Mouse (Mus musculus) CH12.LX (cell line): ENCODE results near the gene Gzmm. TPM values are rescaled to one million over a fixed set of nuclear protein-coding genes. Genes with fewer than 3 reads are reported as not detected.

Experiments
- polyA plus RNA-seq: library from polyadenylated mRNA; unstranded; fragments of >175 nt; gene quantifications from 2 replicates; pipeline ENCODE4 v1.2.1, GENCODE M21; 2012; ENCODE audit warnings: low read depth; ENCODE audit not compliant: insufficient read length
- total RNA-seq, 2 experiments: library from RNA; depleted of rRNA; stranded (reverse); fragments of 300-350 nt in 1 of 2; fragments of >200 nt in 1 of 2; gene quantifications; 2 replicates each; pipeline ENCODE4 v1.2.3; 2012 to 2014

Gzmm gene
- total and polyA plus RNA-seq, 3 experiments, result 0.17 to 0.73 (median 0.59) TPM

Other genes with a start within 250 kb of the Gzmm start
Only the 20 nearest of the 29 such genes appear.
- gene Plpp2, start 155.2 kb upstream of the Gzmm start, total RNA-seq (2012; rRNA removed), result 11.8 and 19.3 TPM in 2 replicates
- gene Plpp2, start 155.2 kb upstream of the Gzmm start, total RNA-seq (2014; rRNA removed), result 10.6 and 11.5 TPM in 2 replicates
- 13.9 and 14.5 TPM in 2 replicates for gene Plpp2, start 155.2 kb upstream of the Gzmm start, polyA plus RNA-seq
- gene Mier2, start 133.8 kb upstream of the Gzmm start, total RNA-seq (2012; rRNA removed), result 26.7 and 27.8 TPM in 2 replicates
- gene Mier2, start 133.8 kb upstream of the Gzmm start, total RNA-seq (2014; rRNA removed), result 20.7 and 22.4 TPM in 2 replicates
- gene Mier2, start 133.8 kb upstream of the Gzmm start, polyA plus RNA-seq, result 25.5 and 30.2 TPM in 2 replicates
- not detected in 2 replicates for gene Theg, start 101.7 kb upstream of the Gzmm start, total RNA-seq (2012; rRNA removed)
- gene Theg, start 101.7 kb upstream of the Gzmm start, total RNA-seq (2014; rRNA removed), result not detected in 2 replicates
- not detected in 2 replicates for gene Theg, start 101.7 kb upstream of the Gzmm start, polyA plus RNA-seq
- gene C2cd4c, start 75.0 kb upstream of the Gzmm start, total RNA-seq (2012; rRNA removed), result 0.04 TPM in 1 of 2 replicates, not detected in the other
- gene C2cd4c, start 75.0 kb upstream of the Gzmm start, total RNA-seq (2014; rRNA removed), result not detected in 2 replicates
- gene C2cd4c, start 75.0 kb upstream of the Gzmm start, polyA plus RNA-seq, result not detected in 2 replicates
- gene Shc2, start 51.1 kb upstream of the Gzmm start, total RNA-seq (2012; rRNA removed), result not detected in 2 replicates
- not detected in 2 replicates for gene Shc2, start 51.1 kb upstream of the Gzmm start, total RNA-seq (2014; rRNA removed)
- gene Shc2, start 51.1 kb upstream of the Gzmm start, polyA plus RNA-seq, result not detected in 2 replicates
- gene Odf3l2, start 43.3 kb upstream of the Gzmm start, total RNA-seq (2012; rRNA removed), result not detected in 2 replicates
- gene Odf3l2, start 43.3 kb upstream of the Gzmm start, total RNA-seq (2014; rRNA removed), result not detected in 2 replicates
- not detected in 2 replicates for gene Odf3l2, start 43.3 kb upstream of the Gzmm start, polyA plus RNA-seq
- gene Madcam1, start 24.5 kb upstream of the Gzmm start, total RNA-seq (2012; rRNA removed), result 62.4 and 110 TPM in 2 replicates
- gene Madcam1, start 24.5 kb upstream of the Gzmm start, total RNA-seq (2014; rRNA removed), result 55.4 and 61.9 TPM in 2 replicates
- gene Madcam1, start 24.5 kb upstream of the Gzmm start, polyA plus RNA-seq, result 167 and 171 TPM in 2 replicates
- gene Tpgs1, start 19.7 kb upstream of the Gzmm start, total RNA-seq (2012; rRNA removed), result 33.7 and 58.9 TPM in 2 replicates
- gene Tpgs1, start 19.7 kb upstream of the Gzmm start, total RNA-seq (2014; rRNA removed), result 34.4 and 42.8 TPM in 2 replicates
- 42.0 and 44.5 TPM in 2 replicates for gene Tpgs1, start 19.7 kb upstream of the Gzmm start, polyA plus RNA-seq
- gene Cdc34, start 6.8 kb upstream of the Gzmm start, total RNA-seq (2012; rRNA removed), result 335 and 348 TPM in 2 replicates
- gene Cdc34, start 6.8 kb upstream of the Gzmm start, total RNA-seq (2014; rRNA removed), result 323 and 331 TPM in 2 replicates
- gene Cdc34, start 6.8 kb upstream of the Gzmm start, polyA plus RNA-seq, result 314 and 354 TPM in 2 replicates
- gene Bsg, start 15.5 kb downstream of the Gzmm start, total RNA-seq (2012; rRNA removed), result 312 and 421 TPM in 2 replicates
- gene Bsg, start 15.5 kb downstream of the Gzmm start, total RNA-seq (2014; rRNA removed), result 617 and 710 TPM in 2 replicates
- gene Bsg, start 15.5 kb downstream of the Gzmm start, polyA plus RNA-seq, result 358 and 360 TPM in 2 replicates
- 1.8 and 2.2 TPM in 2 replicates for gene Hcn2, start 27.6 kb downstream of the Gzmm start, total RNA-seq (2012; rRNA removed)
- gene Hcn2, start 27.6 kb downstream of the Gzmm start, total RNA-seq (2014; rRNA removed), result 0.21 and 0.23 TPM in 2 replicates
- 0.23 and 0.44 TPM in 2 replicates for gene Hcn2, start 27.6 kb downstream of the Gzmm start, polyA plus RNA-seq
- gene Polrmt, start 57.6 kb downstream of the Gzmm start, total RNA-seq (2012; rRNA removed), result 50.1 and 50.5 TPM in 2 replicates
- 13.5 and 18.1 TPM in 2 replicates for gene Polrmt, start 57.6 kb downstream of the Gzmm start, total RNA-seq (2014; rRNA removed)
- gene Polrmt, start 57.6 kb downstream of the Gzmm start, polyA plus RNA-seq, result 40.2 and 49.0 TPM in 2 replicates
- gene Fgf22, start 66.1 kb downstream of the Gzmm start, total RNA-seq (2012; rRNA removed), result not detected in 2 replicates
- not detected in 2 replicates for gene Fgf22, start 66.1 kb downstream of the Gzmm start, total RNA-seq (2014; rRNA removed)
- not detected in 2 replicates for gene Fgf22, start 66.1 kb downstream of the Gzmm start, polyA plus RNA-seq
- 67.9 and 74.8 TPM in 2 replicates for gene Rnf126, start 77.9 kb downstream of the Gzmm start, total RNA-seq (2012; rRNA removed)
- gene Rnf126, start 77.9 kb downstream of the Gzmm start, total RNA-seq (2014; rRNA removed), result 28.9 and 32.4 TPM in 2 replicates
- 90.7 and 112 TPM in 2 replicates for gene Rnf126, start 77.9 kb downstream of the Gzmm start, polyA plus RNA-seq
- gene Fstl3, start 88.3 kb downstream of the Gzmm start, total RNA-seq (2012; rRNA removed), result 0.25 TPM in 2 replicates
- not detected in 2 replicates for gene Fstl3, start 88.3 kb downstream of the Gzmm start, total RNA-seq (2014; rRNA removed)
- gene Fstl3, start 88.3 kb downstream of the Gzmm start, polyA plus RNA-seq, result not detected in 2 replicates
- 0.08 and 0.21 TPM in 2 replicates for gene Prss57, start 101.9 kb downstream of the Gzmm start, total RNA-seq (2012; rRNA removed)
- gene Prss57, start 101.9 kb downstream of the Gzmm start, total RNA-seq (2014; rRNA removed), result not detected in 2 replicates
- gene Prss57, start 101.9 kb downstream of the Gzmm start, polyA plus RNA-seq, result not detected in 2 replicates
- gene Palm, start 104.6 kb downstream of the Gzmm start, total RNA-seq (2012; rRNA removed), result 3.1 and 5.3 TPM in 2 replicates
- 0.36 and 0.78 TPM in 2 replicates for gene Palm, start 104.6 kb downstream of the Gzmm start, total RNA-seq (2014; rRNA removed)
- gene Palm, start 104.6 kb downstream of the Gzmm start, polyA plus RNA-seq, result 1.5 and 2.5 TPM in 2 replicates
- gene Misp, start 132.0 kb downstream of the Gzmm start, total RNA-seq (2012; rRNA removed), result not detected in 2 replicates
- not detected in 2 replicates for gene Misp, start 132.0 kb downstream of the Gzmm start, total RNA-seq (2014; rRNA removed)
- not detected in 2 replicates for gene Misp, start 132.0 kb downstream of the Gzmm start, polyA plus RNA-seq
- gene Ptbp1, start 165.4 kb downstream of the Gzmm start, total RNA-seq (2012; rRNA removed), result 252 and 284 TPM in 2 replicates
- 261 and 284 TPM in 2 replicates for gene Ptbp1, start 165.4 kb downstream of the Gzmm start, total RNA-seq (2014; rRNA removed)
- gene Ptbp1, start 165.4 kb downstream of the Gzmm start, polyA plus RNA-seq, result 482 and 497 TPM in 2 replicates
- gene Prtn3, start 185.5 kb downstream of the Gzmm start, total RNA-seq (2012; rRNA removed), result 0.30 TPM in 1 of 2 replicates, not detected in the other
- not detected in 2 replicates for gene Prtn3, start 185.5 kb downstream of the Gzmm start, total RNA-seq (2014; rRNA removed)
- 0.39 TPM in 1 of 2 replicates, not detected in the other for gene Prtn3, start 185.5 kb downstream of the Gzmm start, polyA plus RNA-seq